Mouse (Mus musculus) cerebellum, adult 2 months (tissue): ENCODE results near the gene Abraxas1. TPM values are rescaled to one million over a fixed set of nuclear protein-coding genes. Genes with fewer than 3 reads are reported as not detected.

Experiments
- DNase-seq, 2 experiments: peaks; one replicate each; pipeline ENCODE4 v3.0.0; 2021
- H3K27ac ChIP-seq: fragments of 200-500 bp; 2 replicates; pipeline ENCODE4 v1.5.1; 2012; ENCODE audit warnings: low read length, control low read depth, inconsistent platforms; ENCODE audit not compliant: insufficient read depth
- H3K27me3 ChIP-seq: fragments of 200-500 bp; 2 replicates; pipeline ENCODE4 v1.6.1; 2012; ENCODE audit warnings: inconsistent platforms, mild to moderate bottlenecking, low read length, moderate library complexity; ENCODE audit not compliant: control insufficient read depth, insufficient read depth
- H3K4me1 ChIP-seq: fragments of 200-500 bp; 2 replicates; pipeline ENCODE4 v1.6.1; 2011; ENCODE audit warnings: low read length; ENCODE audit not compliant: control insufficient read depth, insufficient read depth
- H3K4me3 ChIP-seq: fragments of 200-500 bp; replicated peaks from 2 replicates; pipeline ENCODE3; 2011; ENCODE audit warnings: mild to moderate bottlenecking, low read depth, low read length, control low read depth; ENCODE audit not compliant: insufficient read depth
- CTCF ChIP-seq: fragments of 200-500 bp; IDR thresholded peaks from 2 replicates; pipeline ENCODE4 v1.5.1; 2011; ENCODE audit warnings: low read depth, mild to moderate bottlenecking, control low read depth, low read length, moderate library complexity, borderline replicate concordance; ENCODE audit not compliant: insufficient read depth
- POLR2A ChIP-seq: fragments of 200-500 bp; IDR thresholded peaks from 2 replicates; pipeline ENCODE4 v1.6.1; 2011; ENCODE audit warnings: low read length, control low read depth, borderline replicate concordance; ENCODE audit not compliant: insufficient read depth
- WGBS: fragments of 180-500 bp; shearing (Covaris S2); methylation state at CpG from one replicate; pipeline ENCODE4 v1.1.7; 2018; 5-methylcytosine and 5-hydroxymethylcytosine counted together
- polyA plus RNA-seq: library from polyadenylated mRNA; depleted of rRNA; stranded (reverse); fragments of >200 nt; gene quantifications from 2 replicates; pipeline ENCODE4 v1.2.3, GENCODE M21; 2012

Abraxas1 gene
- polyA plus RNA-seq, 1 experiment: 9.3 TPM

DNA sequence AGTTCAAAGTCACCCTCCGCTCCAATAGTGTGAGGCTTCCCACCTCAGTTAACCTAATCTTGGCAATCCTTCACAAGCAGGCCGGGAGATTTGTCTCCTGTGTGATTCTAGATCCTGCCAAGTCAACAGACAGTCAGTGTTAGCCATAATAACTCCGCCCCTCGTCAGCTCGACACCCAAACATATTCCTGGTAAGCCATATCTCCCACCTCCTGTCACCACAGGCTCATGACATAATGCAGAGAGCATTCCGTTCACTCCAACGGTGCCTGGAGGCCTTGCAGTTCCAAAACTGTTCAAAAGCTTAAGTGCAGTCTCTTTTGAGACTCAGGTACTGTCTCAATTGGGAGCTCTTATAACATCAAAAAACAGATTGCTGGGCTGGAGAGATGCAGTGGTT is 17.1 kb upstream of the Abraxas1 start:
- H3K27ac ChIP-seq: no peak overlapping the region
- WGBS: 62% methylated on average over 7 of the region's 7 CpGs
- no peak overlapping the region for H3K4me3 ChIP-seq
- no peak for DNase-seq
- H3K27me3 ChIP-seq: no peaks in the 10 kb centered on the region
- no peak for TF ChIP-seq POLR2A
- no peak for TF ChIP-seq CTCF
- H3K4me1 ChIP-seq: no peaks in the 10 kb centered on the region

DNA sequence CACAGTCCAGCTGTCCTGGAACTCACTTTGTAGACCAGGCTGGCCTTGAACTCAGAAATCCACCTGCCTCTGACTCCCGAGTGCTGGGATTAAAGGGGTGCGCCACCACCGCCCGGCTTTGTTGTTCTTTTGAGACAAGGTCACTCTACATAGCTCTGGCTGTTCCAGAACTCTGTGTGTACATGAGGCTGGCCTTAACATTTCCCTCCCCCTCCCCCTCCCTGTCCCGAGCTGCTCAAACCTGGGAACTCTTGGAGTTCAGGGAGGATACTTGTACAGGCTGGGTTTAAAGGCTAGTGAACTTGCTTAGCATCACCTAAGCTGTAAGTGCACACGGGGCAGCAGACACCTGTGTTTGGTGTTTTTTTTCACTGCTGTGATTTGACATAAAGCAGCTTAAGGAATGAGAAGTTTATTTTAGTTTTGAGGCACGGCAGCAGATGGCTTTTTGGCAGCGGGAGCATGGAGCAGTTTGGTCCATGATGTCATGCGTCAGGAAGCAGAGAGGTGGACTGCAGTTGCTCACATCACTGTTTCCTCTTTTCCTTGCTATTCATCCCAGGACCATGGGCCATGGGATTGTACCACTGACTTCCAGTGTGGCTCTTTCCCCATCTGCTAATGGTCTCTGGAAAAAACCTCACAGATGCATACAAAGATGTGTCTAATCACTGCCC is 15.2 kb upstream of the Abraxas1 start:
- no peak for DNase-seq
- TF ChIP-seq CTCF (no peak), POLR2A (no peak)
- 51% methylated on average over 9 of the region's 9 CpGs for WGBS
- Histone ChIP-seq H3K27me3 (no peaks in the 10 kb centered on the region), H3K4me1 (no peaks in the 10 kb centered on the region), H3K27ac (no peak overlapping the region), H3K4me3 (no peak overlapping the region)

DNA sequence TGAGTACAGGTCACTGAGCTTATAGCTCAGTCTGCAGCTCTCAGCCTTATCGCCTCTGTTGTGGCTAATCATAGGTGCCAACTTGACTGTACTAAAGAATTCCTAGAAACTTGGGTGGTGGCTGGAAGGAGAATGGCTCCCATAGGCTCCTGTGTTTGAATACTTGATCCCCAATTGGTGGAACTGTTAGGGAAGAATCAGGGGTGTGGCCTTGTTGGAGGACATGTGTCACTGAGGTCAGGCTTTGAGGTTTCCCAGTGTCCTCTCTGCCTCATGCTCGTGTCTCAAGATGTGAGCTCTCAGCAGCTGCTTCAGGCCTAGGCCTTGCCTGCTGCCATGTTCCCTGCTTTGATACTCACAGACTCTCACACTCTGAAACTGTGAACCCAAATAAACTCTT is 13.1 kb upstream of the Abraxas1 start:
- 83% methylated on average over 2 of the region's 2 CpGs for WGBS
- TF ChIP-seq CTCF: no peak
- TF ChIP-seq POLR2A: no peak

DNA sequence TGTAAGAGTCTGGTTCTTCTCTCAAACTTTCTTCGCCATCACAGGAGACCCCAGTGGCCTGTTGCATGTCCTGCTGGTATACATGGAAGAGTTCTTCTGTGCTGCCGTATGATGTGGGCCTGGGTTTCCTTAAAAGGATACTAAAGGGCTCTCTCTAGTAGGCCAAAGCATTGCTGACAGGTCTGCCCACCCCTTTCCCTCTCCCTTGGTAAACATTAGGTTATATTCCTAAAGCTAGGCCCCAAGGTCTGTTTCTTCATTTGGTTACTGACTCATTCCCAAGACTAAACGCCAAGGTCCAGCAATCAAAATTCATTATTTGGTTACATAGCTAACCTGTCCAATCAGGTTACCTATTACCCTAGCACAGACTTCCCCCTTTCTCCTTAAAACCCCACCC is 11.9 kb upstream of the Abraxas1 start:
- H3K27ac ChIP-seq: no peak overlapping the region
- DNase-seq: no peak
- no peaks in the 10 kb centered on the region for H3K4me1 ChIP-seq
- no peaks in the 10 kb centered on the region for H3K27me3 ChIP-seq
- no peak overlapping the region for H3K4me3 ChIP-seq
- TF ChIP-seq CTCF (no peak), POLR2A (no peak)
- WGBS: 96% methylated on average over 3 of the region's 3 CpGs

More for the DNA sequence above, 13.1 kb upstream of the Abraxas1 start:
- no peaks in the 10 kb centered on the region for H3K27me3 ChIP-seq
- no peak overlapping the region for H3K4me3 ChIP-seq
- no peak for DNase-seq
- no peaks in the 10 kb centered on the region for H3K4me1 ChIP-seq
- no peak overlapping the region for H3K27ac ChIP-seq

DNA sequence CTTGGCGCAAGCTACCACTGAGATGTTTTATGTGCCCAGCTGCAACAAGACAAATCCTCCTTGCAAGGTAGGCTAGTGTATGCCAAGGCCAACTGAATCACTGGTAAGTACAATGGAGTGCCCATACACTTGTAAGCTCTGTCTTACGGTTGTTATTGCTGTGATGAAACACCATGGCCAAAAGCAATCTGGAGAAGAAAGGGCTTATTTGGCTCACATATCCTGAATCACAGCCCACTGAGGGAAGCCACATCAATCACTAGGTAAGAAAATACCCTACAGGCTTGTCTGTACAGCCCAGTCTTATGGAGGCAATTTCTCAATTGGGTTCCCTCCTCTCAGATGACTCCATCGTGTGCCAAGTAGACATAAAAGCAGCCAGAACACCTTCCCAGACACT is 7.9 kb upstream of the Abraxas1 start:
- no peak for DNase-seq
- no peaks in the 10 kb centered on the region for H3K27me3 ChIP-seq
- WGBS: 86% methylated on average over 3 of the region's 3 CpGs
- H3K27ac ChIP-seq: no peak overlapping the region
- H3K4me1 ChIP-seq: no peaks in the 10 kb centered on the region
- no peak for TF ChIP-seq POLR2A
- no peak for TF ChIP-seq CTCF
- H3K4me3 ChIP-seq: no peak overlapping the region

DNA sequence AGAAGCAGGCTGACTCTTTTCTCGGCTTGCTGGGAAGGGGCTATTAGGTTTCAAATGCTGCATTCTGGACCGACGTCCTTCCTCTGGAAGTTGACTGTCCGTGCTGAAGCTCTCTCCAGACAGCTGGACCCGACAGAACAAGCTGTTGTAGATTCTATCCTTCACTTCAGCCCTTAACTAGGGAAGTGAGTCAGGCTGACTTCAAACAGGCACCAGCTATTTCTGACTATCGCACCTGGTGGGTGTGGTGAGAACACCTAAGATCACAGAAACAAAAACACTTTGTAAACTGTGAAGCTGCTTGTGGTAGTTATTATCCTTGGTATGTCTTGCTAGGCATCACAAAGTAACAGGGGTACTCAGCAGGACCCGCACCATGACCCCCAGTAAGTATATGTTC is 5.8 kb upstream of the Abraxas1 start:
- Histone ChIP-seq H3K27me3 (no peaks in the 10 kb centered on the region), H3K4me3 (no peak overlapping the region), H3K27ac (no peak overlapping the region), H3K4me1 (no peaks in the 10 kb centered on the region)
- WGBS: 72% methylated on average over 7 of the region's 7 CpGs
- no peak for TF ChIP-seq POLR2A
- TF ChIP-seq CTCF: no peak
- DNase-seq: no peak

DNA sequence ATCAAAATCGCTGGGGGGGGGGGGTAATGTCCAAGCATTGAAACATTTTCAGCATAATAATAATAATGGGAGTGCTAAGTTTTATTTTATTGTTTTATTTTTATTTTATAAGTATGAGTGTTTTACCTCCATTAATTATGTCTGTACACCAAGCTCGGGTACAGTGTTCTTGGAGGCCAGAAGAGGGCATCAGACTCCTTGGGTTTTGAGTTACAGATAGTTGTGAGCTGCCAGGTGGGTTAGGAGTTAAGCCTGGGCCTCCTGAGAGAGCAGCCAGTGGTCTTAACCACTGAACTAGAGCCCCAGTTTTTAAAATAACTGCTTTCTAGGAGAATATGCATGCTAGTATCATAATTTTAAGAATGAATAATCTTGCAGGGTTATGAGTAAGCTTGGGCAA is 5.2 kb upstream of the Abraxas1 start:
- DNase-seq: no peak
- Histone ChIP-seq H3K27me3 (no peaks in the 10 kb centered on the region), H3K4me3 (no peak overlapping the region), H3K27ac (no peak overlapping the region), H3K4me1 (no peaks in the 10 kb centered on the region)
- no peak for TF ChIP-seq POLR2A
- TF ChIP-seq CTCF: peak; percentile 27; the same call in 1 of the 2 replicates
- WGBS: 21% methylated on average over 2 of the region's 2 CpGs

DNA sequence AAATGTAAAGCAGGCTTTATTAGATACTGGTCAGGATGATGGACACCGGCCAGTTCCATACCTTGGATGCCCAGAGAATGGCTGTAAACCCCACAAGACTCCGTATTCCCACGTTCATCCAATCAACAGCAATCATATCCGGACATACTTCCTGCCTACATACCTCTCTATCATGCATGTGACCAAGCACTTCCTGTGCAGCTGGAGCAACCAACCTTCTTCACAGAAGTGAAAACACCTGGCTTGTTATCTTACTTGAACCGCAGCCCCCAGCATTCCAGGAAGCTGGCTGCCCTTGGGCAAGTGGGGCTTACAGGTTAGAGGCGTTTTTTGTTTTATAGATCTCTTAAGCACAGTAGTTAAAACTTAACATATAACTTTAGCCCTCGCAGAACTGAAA is 2.1 kb upstream of the Abraxas1 start:
- Histone ChIP-seq H3K4me3 (no peak overlapping the region), H3K27me3 (no peaks in the 10 kb centered on the region), H3K4me1 (no peaks in the 10 kb centered on the region; the same call in 1 of the 2 replicates), H3K27ac (no peak overlapping the region)
- no peak for DNase-seq
- TF ChIP-seq POLR2A (no peak), CTCF (no peak)
- WGBS: 86% methylated on average over 7 of the region's 7 CpGs

DNA sequence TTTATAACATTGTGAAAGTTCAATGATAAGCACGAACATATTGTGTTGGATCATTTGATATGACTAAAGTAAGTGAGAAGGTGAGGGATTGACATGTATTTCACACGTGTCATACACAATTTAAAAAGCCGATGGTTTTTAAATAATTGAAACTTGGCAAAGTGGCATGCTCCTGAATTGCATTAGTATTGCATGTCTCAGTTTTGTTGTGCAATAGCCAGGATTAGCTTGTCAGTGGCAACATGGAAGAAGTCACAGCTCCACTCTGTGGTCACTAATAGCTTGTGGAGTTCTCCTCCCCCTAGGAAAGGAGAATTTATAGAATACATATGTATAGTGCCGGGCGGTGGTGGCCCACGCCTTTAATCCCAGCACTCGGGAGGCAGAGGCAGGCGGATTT is 610 bp upstream of the Abraxas1 start:
- WGBS: 77% methylated on average over 8 of the region's 8 CpGs
- Histone ChIP-seq H3K27ac (no peak overlapping the region), H3K4me1 (no peaks in the 10 kb centered on the region; the same call in 1 of the 2 replicates), H3K27me3 (no peaks in the 10 kb centered on the region), H3K4me3 (no peak overlapping the region)
- DNase-seq: no peak
- TF ChIP-seq CTCF (no peak), POLR2A (no peak)
